Mouse (Mus musculus): ENCODE data around the gene Pdzd2. TPM values are rescaled to one million over a fixed set of nuclear protein-coding genes. Genes with fewer than 3 reads are reported as not detected.

Gene Pdzd2
- polyA plus RNA-seq, 1 experiment from 2014 or later, result 14.5 TPM

Small RNA genes within 50 kb of the gene (microRNA-seq; reads per million reads assigned to microRNA genes)
- gene Gm24135 (not detected), gene Gm24302 (not detected)

Other genes with a start within 250 kb of the Pdzd2 start
- gene 6030458C11Rik, start 84.7 kb upstream of the Pdzd2 start, polyA plus RNA-seq (2015; fragmentation: Nextera tagmentation; extraction: Ambion mirVana), result 26.8 and 27.2 TPM in 2 replicates
- 24.4 and 25.5 TPM in 2 replicates for gene Drosha, start 84.9 kb upstream of the Pdzd2 start, polyA plus RNA-seq (2015; fragmentation: Nextera tagmentation; extraction: Ambion mirVana)

Measured in heart, embryonic 13.5 days (tissue).